Mouse (Mus musculus): Measurements from ENCODE around the gene Snx32.

- no peak for TF ChIP-seq POLR2A (IDR thresholded peaks at IDR 0.05; ENCODE audit: insufficient read depth, low read depth, low read length)
- TF ChIP-seq CTCF (IDR thresholded peaks at IDR 0.05; ENCODE audit: insufficient read depth, low read depth, low read length), result no peak
These were observed 47.8 kb upstream of the Snx32 start for GRCm38 (mm10) chr19:5558169-5558568.
